Mouse (Mus musculus) splenic B cell, adult 2 months (primary cell): ENCODE measurements at regions not wholly inside any gene's neighbourhood (a gene's known extent, or its start where the extent isn't known, plus 50 kb on each side); places are given as distances from the start of the nearest gene placed in this dataset.

Source experiments
- DNase-seq: peaks from one replicate; pipeline ENCODE4 v3.0.0-alpha.2; 2011; ENCODE audit warnings: low read depth, low spot score
- H3K27me3 ChIP-seq: 2 replicates; pipeline ENCODE4 v1.6.1; 2012; ENCODE audit warnings: mild to moderate bottlenecking, low read length, moderate library complexity, mixed read lengths; ENCODE audit not compliant: control insufficient read depth, poor library complexity, insufficient read depth, severe bottlenecking
- H3K36me3 ChIP-seq: 2 replicates; pipeline ENCODE4 v1.6.1; 2012; ENCODE audit warnings: mild to moderate bottlenecking, low read length, moderate library complexity, mixed read lengths; ENCODE audit not compliant: control insufficient read depth, poor library complexity, insufficient read depth, severe bottlenecking

DNA sequence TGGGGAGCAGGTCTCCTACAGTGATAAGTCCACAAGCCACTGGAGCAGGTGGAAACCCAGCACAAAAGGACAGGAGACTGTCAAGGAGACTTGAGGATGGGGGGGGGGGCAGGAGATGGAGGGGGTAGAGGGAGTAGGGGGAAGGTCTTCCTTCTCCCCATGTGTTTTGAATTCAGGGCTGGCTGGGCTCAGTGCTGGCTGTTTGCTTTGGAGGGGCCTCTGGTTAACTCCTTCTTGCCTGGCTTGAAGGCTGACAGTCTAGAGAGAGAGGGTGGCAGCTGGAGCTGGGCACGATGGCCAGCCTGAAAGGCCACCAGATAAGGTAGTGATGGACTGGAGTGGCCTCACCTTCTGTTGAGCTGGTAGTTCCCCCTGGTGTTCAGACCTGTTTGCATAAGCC lies 120.0 kb upstream of the Gm26897 start:
- no peaks in the 10 kb centered on the region for H3K27me3 ChIP-seq
- no peaks in the 10 kb centered on the region for H3K36me3 ChIP-seq
- no peak for DNase-seq

DNA sequence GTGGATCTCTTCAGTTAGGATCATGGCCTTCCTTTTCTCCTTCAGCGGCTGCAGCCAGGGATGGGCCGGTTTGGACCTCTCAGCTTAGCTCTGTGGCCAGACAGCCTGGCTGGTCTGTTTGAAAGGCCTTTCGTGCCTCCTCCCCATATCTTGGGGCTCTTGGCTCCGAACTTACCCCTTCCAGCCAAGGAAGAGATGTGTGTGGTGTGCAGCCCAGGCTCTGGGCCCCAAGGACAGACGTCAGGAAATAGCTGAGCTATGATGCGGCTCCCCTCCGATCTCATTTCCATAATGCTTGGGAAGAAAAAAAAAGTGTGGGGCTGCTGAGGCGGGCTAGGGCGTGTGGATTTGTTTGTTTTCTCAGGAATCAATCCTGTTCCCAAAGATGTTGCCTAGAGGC lies 113.8 kb upstream of the Gm26897 start:
- no peak for DNase-seq
- H3K27me3 ChIP-seq: no peaks in the 10 kb centered on the region

DNA sequence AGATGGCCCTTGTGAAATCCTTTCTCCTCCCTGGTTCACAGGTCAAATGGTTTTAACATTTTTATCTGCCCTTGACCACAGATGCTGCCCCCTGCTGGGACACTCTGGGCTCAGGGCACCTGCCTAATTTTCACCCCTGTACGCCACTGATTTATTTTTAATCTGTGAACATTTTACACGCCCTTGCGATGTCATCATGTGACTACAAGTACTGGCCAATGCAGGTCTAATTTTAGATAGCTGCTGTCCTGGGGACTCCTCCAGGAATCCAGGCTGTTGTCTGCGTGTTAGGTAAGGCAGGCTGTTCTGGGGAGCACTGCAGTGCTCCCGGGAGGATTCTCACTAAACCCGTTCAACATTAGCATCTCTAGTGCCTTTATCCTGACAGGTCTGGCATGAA lies 113.1 kb upstream of the Gm26897 start:
- DNase-seq: no peak
- no peaks in the 10 kb centered on the region for H3K36me3 ChIP-seq
- H3K27me3 ChIP-seq: no peaks in the 10 kb centered on the region

More for the DNA sequence above, 113.8 kb upstream of the Gm26897 start:
- no peaks in the 10 kb centered on the region for H3K36me3 ChIP-seq

DNA sequence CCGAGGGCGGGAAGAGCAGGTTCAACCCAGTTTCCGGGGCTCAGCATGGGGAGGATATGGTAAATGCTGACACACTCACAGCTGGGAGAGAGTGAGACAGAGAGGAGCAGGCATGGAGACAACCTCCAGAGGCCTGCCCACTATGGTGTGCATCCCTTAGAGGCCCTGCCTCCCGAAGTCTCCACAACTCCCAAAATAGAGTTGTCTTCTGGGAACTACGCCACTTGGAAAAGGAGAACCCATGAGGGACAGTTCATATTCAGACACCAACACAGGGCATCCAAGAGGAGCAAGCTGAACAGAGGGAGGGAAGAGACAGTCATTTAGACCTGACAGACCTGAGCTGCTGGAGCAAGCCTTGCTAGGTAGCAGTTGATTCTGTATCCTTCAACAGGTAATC lies 111.2 kb upstream of the Gm26897 start:
- DNase-seq: no peak
- no peaks in the 10 kb centered on the region for H3K36me3 ChIP-seq
- H3K27me3 ChIP-seq: no peaks in the 10 kb centered on the region

DNA sequence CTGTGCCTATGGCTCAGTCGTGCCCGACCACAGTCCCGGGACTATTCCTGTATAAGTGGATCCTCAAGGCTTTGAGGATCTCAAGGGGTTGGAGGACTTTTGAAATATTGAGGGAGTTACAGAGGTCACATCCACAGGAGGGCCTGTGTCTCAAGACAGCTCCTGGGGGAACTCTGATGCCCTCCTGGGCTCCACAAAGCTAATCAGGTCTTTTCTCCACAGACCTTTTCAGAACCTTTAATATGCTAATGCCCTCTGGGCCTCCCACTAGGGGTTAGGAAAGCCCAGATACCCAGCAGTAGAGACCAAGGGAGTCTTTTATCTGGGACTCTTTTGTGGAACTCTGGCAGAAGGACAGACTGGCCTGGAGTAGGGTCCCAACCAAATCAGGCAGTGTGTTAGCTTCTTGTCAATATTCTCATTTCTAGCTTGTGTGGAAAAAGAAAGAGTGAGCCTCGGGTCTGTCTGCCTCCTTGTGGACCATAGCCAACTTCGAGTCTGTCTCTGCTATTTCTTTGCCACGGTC lies 107.4 kb upstream of the Gm26897 start:
- DNase-seq: no peak
- no peaks in the 10 kb centered on the region for H3K36me3 ChIP-seq

DNA sequence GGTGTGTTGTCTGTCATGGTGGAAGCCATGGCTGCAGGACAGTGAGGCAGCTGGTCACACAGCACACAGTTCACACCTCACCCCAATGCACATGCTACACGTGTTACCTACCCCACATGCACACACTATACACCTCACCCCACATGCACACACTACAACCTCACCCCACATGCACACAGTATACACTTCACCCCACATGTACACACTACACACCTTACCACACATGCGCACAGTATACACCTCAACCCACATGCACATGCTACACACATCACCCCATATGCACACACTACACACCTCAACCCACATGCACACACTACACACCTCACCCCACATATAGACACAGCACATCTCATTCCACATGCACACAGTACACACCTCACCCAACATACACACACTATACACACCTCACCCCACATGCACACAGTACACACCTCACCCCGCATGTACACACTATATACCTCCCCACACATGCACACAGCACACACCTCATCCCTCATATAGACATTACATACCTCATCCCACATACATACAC lies 103.3 kb upstream of the Gm26897 start:
- Histone ChIP-seq H3K36me3 (no peaks in the 10 kb centered on the region), H3K27me3 (no peaks in the 10 kb centered on the region)
- DNase-seq: no peak

More for the DNA sequence above, 107.4 kb upstream of the Gm26897 start:
- no peaks in the 10 kb centered on the region for H3K27me3 ChIP-seq

DNA sequence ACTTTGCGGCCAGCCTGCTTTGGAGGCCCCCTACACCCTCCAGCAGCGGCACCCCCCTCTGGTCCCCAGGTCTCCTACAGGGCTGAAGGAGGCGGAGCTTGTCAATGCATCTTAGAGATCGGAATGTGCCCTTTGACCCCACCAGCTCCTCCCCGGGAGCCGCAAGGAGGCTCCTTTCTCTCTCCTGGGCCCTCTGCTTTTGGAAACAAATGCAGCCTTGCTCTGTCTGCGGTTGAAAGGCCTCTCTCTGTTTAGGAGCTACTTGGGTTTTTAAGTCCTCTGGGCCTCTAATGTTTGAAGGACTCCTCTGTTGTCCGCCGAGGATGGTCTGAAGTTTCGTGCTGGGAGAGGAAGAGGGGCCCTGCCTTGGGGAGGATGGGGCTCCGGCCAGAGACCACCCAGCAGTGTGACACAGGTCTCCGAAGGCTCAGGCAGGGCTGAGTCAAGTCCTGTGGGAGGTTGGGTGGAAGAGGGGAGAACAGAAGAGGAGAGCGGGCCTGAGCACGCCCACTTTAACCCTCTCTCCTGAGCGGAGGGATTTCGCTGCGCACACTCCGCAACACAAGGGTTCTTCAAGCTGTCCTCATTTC lies 102.1 kb upstream of the Gm26897 start:
- Histone ChIP-seq H3K36me3 (no peaks in the 10 kb centered on the region), H3K27me3 (no peaks in the 10 kb centered on the region)
- no peak for DNase-seq

DNA sequence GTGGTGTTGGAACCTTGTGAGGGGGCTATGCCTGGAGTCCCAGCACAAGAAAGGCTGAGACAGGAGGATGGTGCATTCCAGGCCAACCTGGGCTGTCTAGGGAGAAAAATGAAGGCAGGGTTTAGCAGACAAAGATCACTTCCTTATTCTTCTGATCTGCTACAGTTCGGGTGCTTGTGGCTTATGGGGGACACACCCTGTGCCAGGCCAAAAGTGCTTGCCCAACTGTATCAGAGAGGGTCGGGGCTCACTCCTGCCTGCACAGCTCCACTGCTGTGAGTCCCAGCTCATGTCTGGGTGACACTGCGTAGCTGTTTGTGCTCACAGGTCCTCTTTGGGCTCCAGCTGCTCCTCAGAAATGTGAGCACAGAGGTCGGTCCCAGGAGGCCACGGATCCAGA lies 98.6 kb upstream of the Gm26897 start:
- Histone ChIP-seq H3K27me3 (no peaks in the 10 kb centered on the region; the same call in 1 of the 2 replicates), H3K36me3 (no peaks in the 10 kb centered on the region)
- DNase-seq: no peak

DNA sequence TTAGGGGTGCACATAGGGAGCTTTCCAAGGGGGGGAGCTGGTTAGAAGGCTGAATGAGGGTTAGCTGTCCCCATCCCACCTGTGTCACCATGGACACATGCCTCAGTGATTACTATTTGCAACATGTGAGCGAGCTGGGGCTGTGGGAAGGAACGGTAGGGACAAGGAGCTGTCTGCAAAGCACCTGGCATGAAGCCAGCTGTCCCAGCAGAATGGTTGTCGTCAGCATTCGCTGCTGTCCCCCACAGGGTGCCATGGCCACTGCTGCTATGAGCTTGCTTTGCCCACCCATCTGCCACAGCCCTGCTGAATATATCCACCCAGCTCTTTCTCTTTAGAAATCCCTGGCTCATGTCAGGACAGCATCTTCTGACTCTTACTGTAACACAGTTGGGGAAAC lies 96.8 kb upstream of the Gm26897 start:
- H3K27me3 ChIP-seq: no peaks in the 10 kb centered on the region; the same call in 1 of the 2 replicates
- H3K36me3 ChIP-seq: no peaks in the 10 kb centered on the region
- no peak for DNase-seq

DNA sequence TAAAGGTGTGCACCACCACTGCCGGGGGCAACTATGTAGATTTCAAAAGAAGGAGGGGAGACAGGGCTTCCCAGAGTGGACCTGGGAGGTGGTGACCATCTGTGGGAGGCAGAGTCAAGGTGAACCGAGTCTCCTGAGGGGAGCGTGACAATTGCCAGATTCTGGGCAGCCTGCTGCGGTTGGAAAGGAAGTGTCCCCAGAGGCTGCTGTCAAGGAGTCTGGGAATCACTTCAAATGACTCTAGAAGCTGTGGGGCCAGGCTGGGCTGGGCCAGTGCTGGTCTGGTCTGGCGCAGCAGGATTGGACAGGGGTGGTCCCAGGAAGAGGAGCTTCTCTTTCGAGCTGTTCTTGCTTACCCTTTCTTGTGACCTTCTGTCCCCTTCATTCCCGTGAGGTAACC lies 95.4 kb upstream of the Gm26897 start:
- Histone ChIP-seq H3K36me3 (no peaks in the 10 kb centered on the region), H3K27me3 (no peaks in the 10 kb centered on the region; the same call in 1 of the 2 replicates)
- DNase-seq: no peak

DNA sequence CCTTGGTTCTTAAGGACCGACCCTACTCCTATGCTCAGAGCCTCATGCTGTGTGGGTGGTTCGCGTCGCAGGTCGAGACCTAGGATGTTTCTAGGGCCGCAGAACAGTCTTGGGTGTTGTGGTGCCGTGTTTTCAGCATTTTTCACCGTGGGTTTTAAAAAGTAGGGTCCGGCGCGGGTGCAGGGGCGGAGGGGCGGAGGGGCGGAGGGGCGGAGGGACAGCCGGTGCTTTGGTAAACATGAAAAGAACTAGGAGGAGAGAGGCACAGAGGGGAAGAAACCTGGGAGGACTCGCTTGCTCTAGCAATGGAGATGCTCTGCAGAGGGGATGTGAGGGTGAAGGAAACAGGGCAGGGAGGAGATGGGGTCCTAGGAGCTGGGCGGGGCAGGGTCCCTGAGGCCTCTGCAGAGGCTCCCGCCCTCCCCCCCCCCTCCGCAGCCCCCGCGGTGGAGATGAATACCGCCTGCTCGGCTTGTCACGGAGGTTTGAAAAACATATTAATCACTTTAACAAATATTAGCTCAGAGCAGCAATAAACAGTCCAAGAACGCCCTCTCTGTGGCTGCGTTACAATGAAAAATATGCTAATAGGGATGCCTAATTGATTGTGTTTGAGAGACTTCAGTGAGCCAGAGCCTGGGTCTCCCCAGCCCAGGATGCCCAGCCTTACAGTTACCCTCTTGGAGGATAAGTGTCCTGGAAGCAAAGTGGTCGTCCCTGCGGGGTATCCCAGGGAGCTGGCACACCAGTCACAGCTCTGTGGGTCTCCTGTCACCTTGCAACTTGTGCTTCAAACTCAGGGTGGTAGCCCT lies 94.0 kb upstream of the Gm26897 start:
- DNase-seq: no peak
- H3K27me3 ChIP-seq: no peaks in the 10 kb centered on the region; the same call in 1 of the 2 replicates
- no peaks in the 10 kb centered on the region for H3K36me3 ChIP-seq

DNA sequence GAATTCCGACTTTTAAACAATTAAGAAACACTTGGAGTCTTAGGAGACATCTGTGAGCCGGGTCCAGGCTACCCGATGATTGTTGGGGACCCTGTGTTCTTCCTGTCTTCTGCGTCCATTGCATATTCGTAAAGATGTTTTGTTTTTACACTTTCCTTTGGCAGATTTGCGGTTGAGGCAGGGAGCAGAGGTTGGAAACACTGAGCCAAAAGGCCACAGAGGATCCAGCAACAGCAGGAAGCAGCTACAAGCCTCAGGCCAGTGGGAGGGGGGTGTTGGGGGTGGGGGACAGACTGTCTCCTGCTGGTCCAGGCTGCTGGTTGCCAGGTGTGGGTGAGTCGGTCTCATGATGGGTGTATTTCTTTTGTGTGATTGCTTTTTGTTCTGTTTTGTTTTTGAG lies 92.7 kb upstream of the Gm26897 start:
- Histone ChIP-seq H3K36me3 (no peaks in the 10 kb centered on the region), H3K27me3 (no peaks in the 10 kb centered on the region; the same call in 1 of the 2 replicates)
- DNase-seq: no peak

DNA sequence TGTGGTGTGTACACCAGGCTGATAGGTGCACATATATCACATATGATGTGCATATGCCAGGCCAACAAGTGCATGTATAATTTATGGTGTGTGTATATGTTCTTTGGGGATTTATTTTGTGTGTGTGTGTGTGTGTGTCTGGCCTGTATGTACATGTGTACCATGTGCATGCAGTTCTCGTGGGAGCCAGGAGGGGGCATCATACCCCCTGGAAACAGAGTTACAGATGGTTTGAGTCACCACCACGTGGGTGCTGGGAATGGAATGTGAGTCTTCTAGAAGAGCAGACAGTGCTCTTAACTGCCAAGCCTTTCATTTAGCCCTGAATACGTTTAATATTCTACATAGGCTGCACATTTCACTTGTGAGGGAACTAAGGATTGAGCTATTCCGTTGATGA lies 92.0 kb upstream of the Gm26897 start:
- no peak for DNase-seq
- H3K36me3 ChIP-seq: no peaks in the 10 kb centered on the region
- H3K27me3 ChIP-seq: no peaks in the 10 kb centered on the region; the same call in 1 of the 2 replicates

DNA sequence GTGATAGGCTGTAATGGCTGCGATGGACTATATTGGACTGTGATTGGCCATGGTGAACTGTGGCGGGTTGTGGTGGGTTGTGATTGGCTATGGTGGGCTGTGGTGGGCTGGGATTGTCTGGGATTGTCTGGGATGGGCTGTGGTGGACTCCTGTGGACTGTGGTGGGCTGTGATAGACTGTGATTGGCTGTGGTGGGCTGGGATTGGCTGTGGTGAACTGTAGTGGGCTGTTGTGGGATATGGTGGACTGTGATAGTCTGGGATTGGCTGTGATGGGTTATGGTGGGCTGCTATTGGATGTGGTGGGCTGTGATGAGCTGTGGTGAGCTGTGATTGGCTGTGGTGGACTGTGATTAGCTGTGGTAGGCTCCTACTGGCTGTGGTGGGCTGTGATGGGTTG lies 89.6 kb upstream of the Gm26897 start:
- DNase-seq: no peak
- Histone ChIP-seq H3K27me3 (no peaks in the 10 kb centered on the region; the same call in 1 of the 2 replicates), H3K36me3 (no peaks in the 10 kb centered on the region)

DNA sequence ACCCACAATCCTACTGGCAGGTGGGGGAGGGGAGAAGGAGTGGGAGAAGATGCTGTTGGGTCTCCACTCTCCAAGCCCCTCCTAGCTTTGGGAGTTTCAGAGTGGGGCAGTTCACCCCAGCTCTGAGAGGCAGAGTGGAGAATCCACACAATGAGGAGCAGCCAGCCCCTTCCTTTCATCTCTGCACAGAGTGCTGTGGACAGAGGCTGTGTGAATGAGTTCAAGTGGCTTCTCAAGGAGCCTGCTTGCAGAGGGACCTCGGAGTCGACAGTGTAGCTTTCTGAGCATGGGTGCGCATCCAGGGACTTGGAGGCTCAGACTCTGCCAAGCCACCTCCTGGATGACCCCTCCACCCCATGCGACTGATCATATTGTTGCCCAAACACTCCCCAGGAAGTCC lies 88.9 kb upstream of the Gm26897 start:
- no peak for DNase-seq
- Histone ChIP-seq H3K36me3 (no peaks in the 10 kb centered on the region), H3K27me3 (no peaks in the 10 kb centered on the region)
